Comparison of ENCODE assay signal across 8 mouse cellular contexts in genomic region chr6:13872076-13872475, GRCm38 (mm10). TPM values are rescaled to one million over a fixed set of nuclear protein-coding genes. Genes with fewer than 3 reads are reported as not detected.
A peak's percentile ranks its signal among the peaks of the same experiment; 100 is the strongest.
DNase-seq lines count a peak whose midpoint lies in the region; ATAC-seq lines count a peak whose summit lies in the region.

No protein-coding gene starts in this region.

- intact Hi-C loops in gastrocnemius, postnatal 14 days (cut with DNase I; ENCODE audit: low total_unique reads): no loop called here

- H3K4me2 ChIP-seq in kidney, embryonic 14.5 days (replicated peaks; ENCODE audit: low read depth, low read length): peak overlapping the region; percentile 47
- peak overlapping the region; percentile 61 for H3K4me2 ChIP-seq in hindbrain, embryonic 16.5 days (ENCODE audit: low read length)
- H3K4me2 ChIP-seq in midbrain, embryonic 15.5 days: peak overlapping the region; percentile 50

- H3K27ac ChIP-seq in kidney, embryonic 14.5 days (ENCODE audit: low read depth, low read length): no peak overlapping the region
- no peak overlapping the region for H3K27ac ChIP-seq in hindbrain, embryonic 16.5 days (ENCODE audit: low read depth, low read length)
- H3K27ac ChIP-seq in midbrain, embryonic 15.5 days: no peak overlapping the region

- DNase-seq in kidney, postnatal 4 days: no peak
- peak; percentile 10 for DNase-seq in c-Kit-positive CD71-positive TER-119-negative erythroid progenitor cells, embryonic 14.5 days (ENCODE audit: low read depth)
- no peak for DNase-seq in gastrocnemius, postnatal 14 days
- no peak for DNase-seq in testis, postnatal 10 days (ENCODE audit: low spot score)
- DNase-seq in retina, postnatal 1 day: no peak

- ATAC-seq in kidney, embryonic 14.5 days (ENCODE audit: low FRiP score, low TSS enrichment): 0 out of 2 replicates have a peak, but pooled peaks have one; percentile 14
- no peak for ATAC-seq in hindbrain, embryonic 16.5 days
- ATAC-seq in midbrain, embryonic 15.5 days (replicated peaks): 0 out of 2 replicates have a peak, but pooled peaks have one; percentile 2

- H3K4me3 ChIP-seq in kidney, embryonic 14.5 days (ENCODE audit: low read length): peak overlapping the region; percentile 66
- no peak overlapping the region; the same call in 1 of the 2 replicates for H3K4me3 ChIP-seq in hindbrain, embryonic 16.5 days (ENCODE audit: low read length)
- no peak overlapping the region for H3K4me3 ChIP-seq in midbrain, embryonic 15.5 days

- H3K27me3 ChIP-seq in kidney, embryonic 14.5 days (ENCODE audit: control insufficient read depth, insufficient read depth, low read length): no peaks in the 10 kb centered on the region
- H3K27me3 ChIP-seq in hindbrain, embryonic 16.5 days (replicated peaks; ENCODE audit: control insufficient read depth, insufficient read depth, low read length): no peaks in the 10 kb centered on the region
- no peaks in the 10 kb centered on the region for H3K27me3 ChIP-seq in midbrain, embryonic 15.5 days (replicated peaks)

- 39% methylated on average over 7 of the region's 7 CpGs for WGBS in kidney, embryonic 14.5 days
- 76% methylated on average over 7 of the region's 7 CpGs for WGBS in hindbrain, embryonic 16.5 days
- WGBS in midbrain, embryonic 15.5 days: 80% methylated on average over 7 of the region's 7 CpGs

- H3K36me3 ChIP-seq in kidney, embryonic 14.5 days (ENCODE audit: control insufficient read depth, insufficient read depth, low read length): no peaks in the 10 kb centered on the region; the same call in 1 of the 2 replicates
- H3K36me3 ChIP-seq in hindbrain, embryonic 16.5 days (ENCODE audit: control insufficient read depth, insufficient read depth, low read length): no peaks in the 10 kb centered on the region
- H3K36me3 ChIP-seq in midbrain, embryonic 15.5 days (replicated peaks): no peaks in the 10 kb centered on the region

- no peaks in the 10 kb centered on the region for H3K9me3 ChIP-seq in kidney, embryonic 14.5 days (ENCODE audit: control insufficient read depth, low read length)
- H3K9me3 ChIP-seq in hindbrain, embryonic 16.5 days (ENCODE audit: control insufficient read depth, low read length): no peaks in the 10 kb centered on the region
- no peaks in the 10 kb centered on the region for H3K9me3 ChIP-seq in midbrain, embryonic 15.5 days

- H3K4me1 ChIP-seq in kidney, embryonic 14.5 days (ENCODE audit: control insufficient read depth, insufficient read depth, low read length): no peaks in the 10 kb centered on the region
- H3K4me1 ChIP-seq in hindbrain, embryonic 16.5 days (ENCODE audit: control insufficient read depth, insufficient read depth, low read depth, low read length): peaks cover 8% of the 10 kb centered on the region
- H3K4me1 ChIP-seq in midbrain, embryonic 15.5 days: peaks cover 6% of the 10 kb centered on the region

- no peak overlapping the region for H3K9ac ChIP-seq in kidney, embryonic 14.5 days (ENCODE audit: low read depth, low read length)
- no peak overlapping the region for H3K9ac ChIP-seq in hindbrain, embryonic 16.5 days (ENCODE audit: low read depth, low read length)
- H3K9ac ChIP-seq in midbrain, embryonic 15.5 days: no peak overlapping the region

RNA-seq across cellular contexts. Expression of gene 2610001J05Rik, which starts 0.8 kb away (rescaled TPM):
- 69.6 and 107 TPM in 2 replicates for polyA plus RNA-seq in kidney, embryonic 14.5 days (2014; fragmentation: Nextera tagmentation; extraction: Ambion mirVana)
- polyA plus RNA-seq in hindbrain, embryonic 16.5 days (2015; fragmentation: Nextera tagmentation; extraction: Ambion mirVana): 103 and 107 TPM in 2 replicates
- polyA plus RNA-seq in midbrain, embryonic 15.5 days (2015; fragmentation: Nextera tagmentation; extraction: Ambion mirVana): 82.9 and 92.0 TPM in 2 replicates
- 10 to 100 TPM; 25.0 to 26.1 TPM for total RNA-seq in gastrocnemius, postnatal 14 days (2021)

RNA-seq across cellular contexts. Expression of gene Gpr85, which starts 32.3 kb away (rescaled TPM):
- 1.2 and 1.3 TPM in 2 replicates for polyA plus RNA-seq in kidney, embryonic 14.5 days (2014; fragmentation: Nextera tagmentation; extraction: Ambion mirVana)
- polyA plus RNA-seq in hindbrain, embryonic 16.5 days (2015; fragmentation: Nextera tagmentation; extraction: Ambion mirVana): 95.1 and 99.5 TPM in 2 replicates
- 115 and 116 TPM in 2 replicates for polyA plus RNA-seq in midbrain, embryonic 15.5 days (2015; fragmentation: Nextera tagmentation; extraction: Ambion mirVana)
- under 1 TPM; 0.40 to 0.82 TPM for total RNA-seq in gastrocnemius, postnatal 14 days (2021)

Comparison
In these comparisons a context has a peak if more than half of its experiments do, and no peak if none do; other contexts are left out.
1. RNA of gene Gpr85, which starts 32.3 kb away (polyA plus RNA-seq): 115 to 116 TPM in midbrain, embryonic 15.5 days and 95.1 to 99.5 TPM in hindbrain, embryonic 16.5 days; 1.2 to 1.3 TPM in kidney, embryonic 14.5 days; every median in the first group is over 10 times any median in the second.
2. Peak in every context shown above with its lines, with median percentiles within 50 percentile points of each other: H3K4me2 ChIP-seq.